Mouse (Mus musculus) ES-Bruce4 (cell line): Measurements from ENCODE around the gene Clta. TPM values are rescaled to one million over a fixed set of nuclear protein-coding genes. Genes with fewer than 3 reads are reported as not detected.
"Not testable (repeated sequence)": the region's sequence is repeated elsewhere in the genome, so short reads cannot be mapped to it uniquely, and the experiment has no call there.

Source experiments
- H3K27ac ChIP-seq: 2 replicates; pipeline ENCODE4 v1.5.1; 2012; ENCODE audit warnings: low read length, inconsistent platforms; ENCODE audit not compliant: insufficient read depth
- H3K27me3 ChIP-seq: 2 replicates; pipeline ENCODE4 v1.6.1; 2012; ENCODE audit warnings: mild to moderate bottlenecking, low read length, inconsistent platforms; ENCODE audit not compliant: control insufficient read depth, poor library complexity, insufficient read depth, severe bottlenecking
- H3K36me3 ChIP-seq: 2 replicates; pipeline ENCODE4 v1.6.1; 2012; ENCODE audit warnings: inconsistent platforms, mild to moderate bottlenecking, low read length, moderate library complexity; ENCODE audit not compliant: control insufficient read depth, poor library complexity, insufficient read depth, severe bottlenecking
- H3K4me1 ChIP-seq: one replicate; pipeline ENCODE4 v1.8.1; 2011; ENCODE audit warnings: low read length; ENCODE audit not compliant: control insufficient read depth, insufficient read depth
- H3K4me3 ChIP-seq: 2 replicates; pipeline ENCODE4 v1.5.1; 2011; ENCODE audit warnings: low read depth, mild to moderate bottlenecking, low read length
- H3K9ac ChIP-seq: 2 replicates; pipeline ENCODE4 v1.6.1; 2012; ENCODE audit warnings: low read depth, mild to moderate bottlenecking, inconsistent platforms; ENCODE audit not compliant: poor library complexity, severe bottlenecking
- H3K9me3 ChIP-seq: replicated peaks from 2 replicates; pipeline ENCODE4 v1.6.1; 2012; ENCODE audit warnings: mild to moderate bottlenecking, low read length, inconsistent platforms; ENCODE audit not compliant: control insufficient read depth, poor library complexity, insufficient read depth, severe bottlenecking
- CTCF ChIP-seq: IDR thresholded peaks from one replicate; pipeline ENCODE4 v1.8.1; 2011; ENCODE audit warnings: low read depth, low read length
- EP300 ChIP-seq: IDR thresholded peaks from 2 replicates; pipeline ENCODE4 v1.6.1; 2011; ENCODE audit warnings: low read depth, low read length; ENCODE audit not compliant: insufficient read depth
- POLR2A ChIP-seq: IDR thresholded peaks from one replicate; pipeline ENCODE4 v1.8.1; 2011; ENCODE audit warnings: low read length; ENCODE audit not compliant: insufficient read depth
- polyA plus RNA-seq: library from polyadenylated mRNA; stranded (reverse); fragments of >200 nt; gene quantifications from 2 replicates; pipeline ENCODE4 v1.2.4, GENCODE M21; 2011; ENCODE audit warnings: low read depth; ENCODE audit not compliant: missing spikeins, insufficient read depth, insufficient read length

Clta gene
- polyA plus RNA-seq, 1 experiment = 277 TPM

DNA sequence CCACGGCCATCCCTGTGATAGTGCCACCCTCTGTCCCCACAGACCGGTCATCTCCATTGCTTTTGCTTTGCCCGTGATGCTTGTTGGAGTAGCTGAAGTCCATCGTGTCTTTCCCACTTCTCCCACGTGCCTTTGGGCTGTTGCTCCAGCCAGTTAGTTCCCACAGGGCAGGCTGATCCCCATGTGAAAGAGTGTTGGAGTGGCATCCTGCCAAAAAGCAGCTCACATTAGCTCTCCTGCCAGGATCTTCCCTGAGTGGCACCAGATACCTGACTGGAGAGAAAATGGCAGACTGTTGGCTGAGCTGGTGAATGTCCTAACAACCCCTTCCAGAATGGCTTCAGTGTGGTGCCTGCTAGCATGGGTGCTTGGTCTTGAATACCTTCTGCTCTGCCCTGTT is 27.3 kb downstream of the Clta start:
- H3K36me3 ChIP-seq = peaks cover 33% of the 10 kb centered on the region
- H3K9me3 ChIP-seq = no peaks in the 10 kb centered on the region
- no peak overlapping the region for H3K27ac ChIP-seq
- H3K9ac ChIP-seq = no peak overlapping the region
- TF ChIP-seq POLR2A = no peak
- no peak for TF ChIP-seq EP300
- TF ChIP-seq CTCF = no peak
- H3K4me1 ChIP-seq = no peaks in the 10 kb centered on the region
- no peaks in the 10 kb centered on the region for H3K27me3 ChIP-seq
- H3K4me3 ChIP-seq = no peak overlapping the region

GRCm38 (mm10) chr4:44036455-44036854 is 32.2 kb downstream of the Clta start:
- H3K9me3 ChIP-seq = no peaks in the 10 kb centered on the region
- no peak for TF ChIP-seq POLR2A
- no peak for TF ChIP-seq EP300
- H3K9ac ChIP-seq = no peak overlapping the region
- H3K4me1 ChIP-seq = no peaks in the 10 kb centered on the region
- no peak overlapping the region for H3K27ac ChIP-seq
- peaks cover 13% of the 10 kb centered on the region for H3K36me3 ChIP-seq
- H3K4me3 ChIP-seq = no peak overlapping the region
- no peaks in the 10 kb centered on the region for H3K27me3 ChIP-seq

DNA sequence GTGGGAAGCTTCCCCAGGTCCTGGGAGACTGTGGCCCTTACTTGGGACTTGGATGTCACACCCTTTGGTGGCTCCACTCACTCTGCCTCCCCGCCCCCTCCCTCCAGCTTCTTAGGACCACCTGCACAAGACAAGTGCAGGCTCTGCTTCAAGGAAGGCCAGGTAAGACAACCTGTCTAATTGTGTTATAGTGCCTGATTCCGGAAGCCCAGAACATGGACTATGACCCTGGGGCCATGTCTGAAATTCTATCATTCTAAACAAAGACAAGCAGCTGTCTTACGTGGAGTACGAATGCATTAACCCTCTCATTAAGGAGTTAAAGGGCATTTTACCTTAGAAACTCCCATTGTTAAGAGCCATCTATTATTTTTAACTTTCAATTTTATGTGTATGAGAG is 36.5 kb downstream of the Clta start:
- H3K36me3 ChIP-seq = no peaks in the 10 kb centered on the region
- no peak overlapping the region for H3K27ac ChIP-seq
- no peaks in the 10 kb centered on the region for H3K4me1 ChIP-seq
- TF ChIP-seq CTCF (no peak), POLR2A (no peak), EP300 (no peak)
- no peaks in the 10 kb centered on the region for H3K27me3 ChIP-seq
- no peak overlapping the region for H3K9ac ChIP-seq
- H3K4me3 ChIP-seq = no peak overlapping the region
- no peaks in the 10 kb centered on the region for H3K9me3 ChIP-seq

DNA sequence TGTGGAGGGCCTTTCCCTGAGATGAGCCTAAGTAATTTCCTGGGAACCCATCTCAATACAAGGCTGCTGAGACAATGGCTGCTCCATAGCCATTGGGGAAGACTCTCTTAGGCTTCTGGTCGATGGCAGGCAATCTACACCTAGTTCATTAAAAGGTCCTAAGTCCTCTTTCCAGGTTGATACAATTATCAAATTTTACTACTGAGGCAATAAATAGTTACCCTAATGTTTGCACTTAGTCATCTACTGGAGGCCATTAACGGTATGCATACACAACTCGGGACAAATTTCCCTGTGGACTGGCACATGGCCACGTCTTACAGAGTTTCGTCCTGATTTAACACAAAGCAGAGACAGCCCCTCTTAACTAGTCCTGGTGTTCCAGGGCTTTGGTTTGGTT is 38.2 kb downstream of the Clta start:
- Histone ChIP-seq H3K36me3 (no peaks in the 10 kb centered on the region), H3K27me3 (no peaks in the 10 kb centered on the region), H3K27ac (no peak overlapping the region)

DNA sequence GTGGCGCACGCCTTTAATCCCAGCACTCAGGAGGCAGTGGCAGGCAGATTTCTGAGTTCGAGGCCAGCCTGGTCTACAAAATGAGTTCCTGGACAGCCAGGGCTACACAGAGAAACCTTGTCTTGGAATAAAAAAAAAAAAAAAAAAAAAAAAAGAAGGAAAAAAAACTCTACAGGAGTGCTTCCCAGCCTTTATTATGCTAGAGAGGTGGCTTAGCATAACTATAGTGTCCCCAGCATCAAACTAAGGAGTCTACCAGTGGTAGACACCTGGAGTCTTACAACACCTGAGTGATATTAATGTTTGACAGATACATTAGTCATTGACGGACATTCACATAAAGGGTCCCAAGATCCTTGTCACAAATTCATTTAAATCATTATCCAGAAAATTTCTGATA is 38.9 kb downstream of the Clta start:
- not testable (repeated sequence) for H3K9ac ChIP-seq, H3K27ac ChIP-seq, H3K4me3 ChIP-seq, H3K36me3 ChIP-seq, H3K9me3 ChIP-seq, H3K27me3 ChIP-seq, H3K4me1 ChIP-seq

More for the DNA sequence above, 38.2 kb downstream of the Clta start:
- Histone ChIP-seq H3K4me3 (no peak overlapping the region), H3K9me3 (no peaks in the 10 kb centered on the region), H3K9ac (no peak overlapping the region), H3K4me1 (no peaks in the 10 kb centered on the region)
- TF ChIP-seq EP300 (no peak), POLR2A (no peak), CTCF (no peak)

DNA sequence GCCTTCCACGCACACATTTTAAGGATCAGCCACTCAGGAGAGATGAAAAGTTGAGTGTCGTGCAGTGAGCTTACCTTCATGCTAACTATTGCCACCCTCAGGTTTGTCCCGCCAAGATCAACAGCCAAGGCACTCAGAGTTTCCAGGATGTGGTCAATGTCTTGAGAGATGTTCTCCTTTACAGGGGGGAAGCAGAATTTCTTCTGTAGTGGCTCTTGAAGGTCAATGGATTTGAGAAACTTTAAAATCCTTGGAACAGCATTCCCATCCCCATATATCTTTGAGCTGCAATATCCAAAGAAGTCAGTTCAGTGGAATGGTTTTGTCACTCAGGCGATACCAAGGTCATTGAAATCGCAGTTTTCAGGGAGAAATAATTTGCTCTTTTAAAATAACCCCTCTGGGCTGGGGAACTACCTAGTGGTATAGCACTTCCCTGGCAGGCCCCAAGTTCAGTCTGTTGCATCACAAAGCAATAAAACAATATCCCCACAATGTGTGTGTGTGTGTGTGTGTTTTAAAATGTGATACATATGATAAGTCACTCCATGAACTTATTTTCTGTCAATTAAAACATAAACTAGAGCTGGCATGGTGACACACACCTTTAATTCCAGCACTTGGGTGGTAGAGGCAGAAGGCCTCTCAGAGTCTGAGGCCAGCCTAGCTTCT is 40.6 kb downstream of the Clta start:
- H3K9me3 ChIP-seq = no peaks in the 10 kb centered on the region

More for the DNA sequence above, 40.6 kb downstream of the Clta start:
- Histone ChIP-seq H3K27ac (no peak overlapping the region), H3K9ac (no peak overlapping the region), H3K4me1 (no peaks in the 10 kb centered on the region), H3K36me3 (no peaks in the 10 kb centered on the region), H3K4me3 (no peak overlapping the region), H3K27me3 (no peaks in the 10 kb centered on the region)
- TF ChIP-seq EP300 = no peak
- no peak for TF ChIP-seq POLR2A
- no peak for TF ChIP-seq CTCF
